Mouse (Mus musculus) layer of hippocampus, adult 18-20 months (tissue): ENCODE measurements at regions not wholly inside any gene's neighbourhood (a gene's known extent, or its start where the extent isn't known, plus 50 kb on each side); places are given as distances from the start of the nearest gene placed in this dataset.

Experiments used
- DNase-seq, 2 experiments: peaks; one replicate each; pipeline ENCODE4 v3.0.0; 2022; ENCODE audit warnings: low spot score in 2 of 2

DNA sequence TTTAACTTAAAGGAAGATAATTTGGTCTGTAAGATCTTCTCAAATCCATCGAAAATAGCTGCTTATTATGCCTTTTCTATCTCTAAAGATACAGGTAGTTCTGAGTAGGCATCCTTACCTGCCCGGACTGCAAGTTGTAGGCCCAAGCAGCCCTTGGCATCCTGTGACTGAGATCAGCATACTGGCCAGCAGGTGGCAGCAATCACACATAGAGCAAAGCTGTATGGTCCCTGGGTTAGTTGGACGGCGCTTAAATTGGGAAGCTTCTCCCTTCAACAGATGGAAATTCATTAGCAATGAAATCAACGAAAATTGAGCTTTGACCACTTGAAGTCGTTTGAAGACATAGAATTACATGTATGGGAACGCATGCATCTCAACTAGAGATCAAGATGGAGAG is 61.0 kb downstream of the Ccng2 start:
- DNase-seq: peak; percentile 52 to 88

DNA sequence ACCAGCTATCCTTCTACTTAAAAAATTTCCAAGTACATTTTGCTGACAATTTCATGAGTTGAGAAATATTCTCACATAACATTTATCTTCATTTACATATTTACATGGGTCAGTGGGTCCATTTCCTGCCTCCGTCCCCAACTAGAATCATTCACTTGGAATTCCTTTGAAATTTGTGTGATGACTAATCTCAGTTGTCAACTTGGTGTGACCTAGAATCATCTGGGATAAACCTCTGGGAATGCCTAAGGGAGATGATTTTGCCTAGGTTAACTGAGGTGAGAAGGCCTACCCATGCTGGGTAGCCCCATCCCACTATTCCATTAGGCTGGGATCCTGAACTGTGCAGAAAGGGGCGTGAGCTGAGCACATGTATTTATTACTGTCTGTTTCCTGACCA is 63.8 kb downstream of the Ccng2 start:
- no peak for DNase-seq

DNA sequence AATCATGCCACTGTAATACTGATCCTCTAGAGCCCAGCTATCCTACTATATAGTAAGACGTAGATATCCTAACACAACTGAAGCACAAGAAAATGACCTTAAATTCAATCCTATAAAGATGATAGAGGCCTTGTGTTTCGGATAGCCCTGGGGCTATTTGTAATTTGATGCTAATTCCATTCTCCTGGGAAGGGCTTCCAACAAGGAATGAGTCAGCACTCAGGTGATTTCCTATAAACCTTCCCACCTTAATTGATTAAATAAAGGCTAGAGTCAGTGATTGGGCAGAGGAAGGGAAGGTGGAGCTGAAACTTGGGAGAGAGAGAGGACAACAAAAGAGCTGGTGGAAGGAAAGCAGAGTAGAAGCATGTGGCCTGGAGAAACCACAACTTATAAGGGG is 86.0 kb downstream of the Ccng2 start:
- no peak for DNase-seq
